Mouse (Mus musculus): ENCODE data around the gene Apoc1.

- no peak for TF ChIP-seq CTCF (IDR thresholded peaks at IDR 0.05; ENCODE audit: borderline replicate concordance, insufficient read depth, low read depth, low read length)
- no peak for TF ChIP-seq POLR2A (IDR thresholded peaks at IDR 0.05; ENCODE audit: borderline replicate concordance, insufficient read depth, low read length)
Observed at GRCm38 (mm10) chr7:19693421-19693820, 961 bp upstream of the Apoc1 start.

All from cerebellum, adult 2 months (tissue).